Mouse (Mus musculus): ENCODE results near the gene Ube2h. TPM values are rescaled to one million over a fixed set of nuclear protein-coding genes. Genes with fewer than 3 reads are reported as not detected.

The Ube2h gene
- polyA plus RNA-seq, 1 experiment: 33.5 TPM

GRCm38 (mm10) chr6:30177305-30177704 is 127.0 kb downstream of the Ube2h start:
- no peak overlapping the region for H3K4me3 ChIP-seq
- H3K79me2 ChIP-seq (ENCODE audit: control insufficient read depth, insufficient read depth): peaks cover 3% of the 10 kb centered on the region
- TF ChIP-seq USF1 (IDR thresholded peaks at IDR 0.05; ENCODE audit: low read depth) (no peak), CEBPB (IDR thresholded peaks at IDR 0.05; ENCODE audit: insufficient read depth, poor library complexity, severe bottlenecking) (no peak)
- no peak overlapping the region for H3ac ChIP-seq (ENCODE audit: control insufficient read depth, insufficient read length)
- no peaks in the 10 kb centered on the region for H3K36me3 ChIP-seq (ENCODE audit: control insufficient read depth, insufficient read depth)
- H3K27me3 ChIP-seq (ENCODE audit: control insufficient read depth, insufficient read depth, insufficient read length): peaks cover 33% of the 10 kb centered on the region
- no peak overlapping the region for H3K4me2 ChIP-seq (ENCODE audit: low read depth)

- Histone ChIP-seq H3K27me3 (ENCODE audit: control insufficient read depth, insufficient read depth, insufficient read length) (peaks cover 30% of the 10 kb centered on the region), H3K36me3 (ENCODE audit: control insufficient read depth, insufficient read depth) (no peaks in the 10 kb centered on the region), H3K4me3 (no peak overlapping the region), H3ac (ENCODE audit: control insufficient read depth, insufficient read length) (no peak overlapping the region), H3K4me2 (ENCODE audit: low read depth) (no peak overlapping the region), H3K79me2 (ENCODE audit: control insufficient read depth, insufficient read depth) (peaks cover 5% of the 10 kb centered on the region)
- no peak for TF ChIP-seq TCF3 (IDR thresholded peaks at IDR 0.05; ENCODE audit: insufficient read length, low read depth)
- no peak for TF ChIP-seq CEBPB (IDR thresholded peaks at IDR 0.05; ENCODE audit: insufficient read depth, poor library complexity, severe bottlenecking)
- no peak for TF ChIP-seq USF1 (IDR thresholded peaks at IDR 0.05; ENCODE audit: low read depth)
- TF ChIP-seq MYOD1 (IDR thresholded peaks at IDR 0.05; ENCODE audit: control insufficient read depth in 1 of 3, insufficient read length in 2 of 3, low read depth in 2 of 3): no peak
- TF ChIP-seq MAX (IDR thresholded peaks at IDR 0.05; ENCODE audit: low read depth): no peak
- TF ChIP-seq REST (IDR thresholded peaks at IDR 0.05; ENCODE audit: insufficient read depth, insufficient read length): no peak
- TF ChIP-seq POLR2A (IDR thresholded peaks at IDR 0.05; ENCODE audit: insufficient read length, low read depth): no peak
- TF ChIP-seq POLR2AphosphoS2 (IDR thresholded peaks at IDR 0.05; ENCODE audit: insufficient read length, low read depth): no peak
- TF ChIP-seq SRF (IDR thresholded peaks at IDR 0.05; ENCODE audit: control insufficient read depth, insufficient read length, low read depth): no peak
- TF ChIP-seq E2F4 (IDR thresholded peaks at IDR 0.05; ENCODE audit: insufficient read depth): no peak
- no peak for TF ChIP-seq TCF12 (IDR thresholded peaks at IDR 0.05; ENCODE audit: insufficient read depth, poor library complexity, severe bottlenecking)
- no peak for TF ChIP-seq MYOG (IDR thresholded peaks at IDR 0.05; ENCODE audit: control insufficient read depth in 1 of 3, insufficient read depth in 1 of 3, insufficient read length in 2 of 3, low read depth in 2 of 3)
Observed at GRCm38 (mm10) chr6:30176496-30176895, 127.8 kb downstream of the Ube2h start.

- Histone ChIP-seq H3K36me3 (ENCODE audit: control insufficient read depth, insufficient read depth) (no peaks in the 10 kb centered on the region), H3K4me2 (ENCODE audit: low read depth) (no peak overlapping the region), H3K27me3 (ENCODE audit: control insufficient read depth, insufficient read depth, insufficient read length) (peaks cover 27% of the 10 kb centered on the region), H3K4me3 (no peak overlapping the region), H3ac (ENCODE audit: control insufficient read depth, insufficient read length) (no peak overlapping the region), H3K79me2 (ENCODE audit: control insufficient read depth, insufficient read depth) (peaks cover 5% of the 10 kb centered on the region)
- TF ChIP-seq MYOG (IDR thresholded peaks at IDR 0.05; ENCODE audit: control insufficient read depth in 1 of 3, insufficient read depth in 1 of 3, insufficient read length in 2 of 3, low read depth in 2 of 3) (no peak), CEBPB (IDR thresholded peaks at IDR 0.05; ENCODE audit: insufficient read depth, poor library complexity, severe bottlenecking) (no peak), POLR2AphosphoS2 (IDR thresholded peaks at IDR 0.05; ENCODE audit: insufficient read length, low read depth) (no peak), SRF (IDR thresholded peaks at IDR 0.05; ENCODE audit: control insufficient read depth, insufficient read length, low read depth) (no peak), USF1 (IDR thresholded peaks at IDR 0.05; ENCODE audit: low read depth) (no peak)
Observed at GRCm38 (mm10) chr6:30175918-30176421, 128.4 kb downstream of the Ube2h start.

GRCm38 (mm10) chr6:30175225-30175917 is 129.0 kb downstream of the Ube2h start:
- peaks cover 27% of the 10 kb centered on the region for H3K27me3 ChIP-seq (ENCODE audit: control insufficient read depth, insufficient read depth, insufficient read length)
- TF ChIP-seq E2F4 (IDR thresholded peaks at IDR 0.05; ENCODE audit: insufficient read depth) (no peak), POLR2A (IDR thresholded peaks at IDR 0.05; ENCODE audit: insufficient read length, low read depth) (no peak), CEBPB (IDR thresholded peaks at IDR 0.05; ENCODE audit: insufficient read depth, poor library complexity, severe bottlenecking) (no peak), MYOG (IDR thresholded peaks at IDR 0.05; ENCODE audit: control insufficient read depth in 1 of 3, insufficient read depth in 1 of 3, insufficient read length in 2 of 3, low read depth in 2 of 3) (no peak), MAX (IDR thresholded peaks at IDR 0.05; ENCODE audit: low read depth) (no peak), MYOD1 (IDR thresholded peaks at IDR 0.05; ENCODE audit: control insufficient read depth in 1 of 3, insufficient read length in 2 of 3, low read depth in 2 of 3) (no peak), REST (IDR thresholded peaks at IDR 0.05; ENCODE audit: insufficient read depth, insufficient read length) (no peak), TCF12 (IDR thresholded peaks at IDR 0.05; ENCODE audit: insufficient read depth, poor library complexity, severe bottlenecking) (no peak)
- H3ac ChIP-seq (ENCODE audit: control insufficient read depth, insufficient read length): no peak overlapping the region
- peaks cover 5% of the 10 kb centered on the region for H3K79me2 ChIP-seq (ENCODE audit: control insufficient read depth, insufficient read depth)
- H3K4me2 ChIP-seq (ENCODE audit: low read depth): peak overlapping the region; percentile 77
- H3K36me3 ChIP-seq (ENCODE audit: control insufficient read depth, insufficient read depth): no peaks in the 10 kb centered on the region
- H3K4me3 ChIP-seq: peak overlapping the region; percentile 48

- H3K4me3 ChIP-seq: peak overlapping the region; percentile 48
- peaks cover 5% of the 10 kb centered on the region for H3K79me2 ChIP-seq (ENCODE audit: control insufficient read depth, insufficient read depth)
- peaks cover 25% of the 10 kb centered on the region for H3K27me3 ChIP-seq (ENCODE audit: control insufficient read depth, insufficient read depth, insufficient read length)
- TF ChIP-seq CEBPB (IDR thresholded peaks at IDR 0.05; ENCODE audit: insufficient read depth, poor library complexity, severe bottlenecking) (no peak), POLR2A (IDR thresholded peaks at IDR 0.05; ENCODE audit: insufficient read length, low read depth) (no peak), MYOD1 (IDR thresholded peaks at IDR 0.05; ENCODE audit: control insufficient read depth in 1 of 3, insufficient read length in 2 of 3, low read depth in 2 of 3) (no peak), MAX (IDR thresholded peaks at IDR 0.05; ENCODE audit: low read depth) (no peak), TCF12 (IDR thresholded peaks at IDR 0.05; ENCODE audit: insufficient read depth, poor library complexity, severe bottlenecking) (no peak)
- H3ac ChIP-seq (ENCODE audit: control insufficient read depth, insufficient read length): no peak overlapping the region
- peak overlapping the region; percentile 77 for H3K4me2 ChIP-seq (ENCODE audit: low read depth)
- H3K36me3 ChIP-seq (ENCODE audit: control insufficient read depth, insufficient read depth): no peaks in the 10 kb centered on the region
Observed at GRCm38 (mm10) chr6:30174461-30175224, 129.7 kb downstream of the Ube2h start.
